Mouse (Mus musculus) stomach, postnatal 0 days (tissue): ENCODE measurements around the gene Rogdi.

ENCODE experiments used
- CTCF ChIP-seq: IDR thresholded peaks from 2 replicates; pipeline ENCODE4 v1.5.1; 2016; ENCODE audit warnings: antibody characterized with exemption, low read depth, mild to moderate bottlenecking, moderate library complexity
- EP300 ChIP-seq: optimal IDR thresholded peaks from 2 replicates; pipeline ENCODE3; 2016; ENCODE audit warnings: antibody characterized with exemption

- TF ChIP-seq CTCF (no peak), EP300 (no peak)
Observed at GRCm38 (mm10) chr16:4964731-4965391, 48.5 kb downstream of the Rogdi start.
